Mouse (Mus musculus): Measurements from ENCODE around the gene Sntb2.
"Not testable (repeated sequence)": the region's sequence is repeated elsewhere in the genome, so short reads cannot be mapped to it uniquely, and the experiment has no call there.

- TF ChIP-seq MAFK (IDR thresholded peaks at IDR 0.05; ENCODE audit: borderline replicate concordance, low read depth, low read length); NELFE (IDR thresholded peaks at IDR 0.05; ENCODE audit: low read depth, low read length); GATA1 (IDR thresholded peaks at IDR 0.05; ENCODE audit: low read depth, low read length); GABPA (IDR thresholded peaks at IDR 0.05; ENCODE audit: low read depth, low read length); ZMIZ1 (IDR thresholded peaks at IDR 0.05; ENCODE audit: low read depth, low read length); HCFC1 (IDR thresholded peaks at IDR 0.05; ENCODE audit: low read depth, low read length); MXI1 (IDR thresholded peaks at IDR 0.05; ENCODE audit: low read depth, low read length); ELF1 (IDR thresholded peaks at IDR 0.05; ENCODE audit: low read depth, low read length); MAX (IDR thresholded peaks at IDR 0.05; ENCODE audit: low read length); CTCF (IDR thresholded peaks at IDR 0.05 in 2 of 3, conservative IDR thresholded peaks at IDR 0.05 in 1 of 3; ENCODE audit: control insufficient read depth in 1 of 3, insufficient read depth in 1 of 3, low read depth in 2 of 3, low read length in 3 of 3, poor library complexity in 1 of 3, severe bottlenecking in 1 of 3); RCOR1 (IDR thresholded peaks at IDR 0.05; ENCODE audit: low read depth, low read length); EP300 (IDR thresholded peaks at IDR 0.05; ENCODE audit: low read depth in 1 of 2, low read length in 2 of 2); ZC3H11A (IDR thresholded peaks at IDR 0.05; ENCODE audit: low read depth, low read length): not testable (repeated sequence)
Observed at GRCm38 (mm10) chr8:107033609-107034008, 98.1 kb downstream of the Sntb2 start.
